Mouse (Mus musculus) left cerebral cortex, adult 9 months (tissue): ENCODE measurements around the gene Ddx50.
"Not testable (repeated sequence)": the region's sequence is repeated elsewhere in the genome, so short reads cannot be mapped to it uniquely, and the experiment has no call there.

Experiments
- DNase-seq, 2 experiments: peaks; one replicate each; pipeline ENCODE4 v3.0.0; 2022; ENCODE audit warnings: low spot score in 2 of 2

Gene Ddx50

GRCm38 (mm10) chr10:62601053-62601791 lies 49.8 kb downstream of the Ddx50 start:
- DNase-seq = no peak

DNA sequence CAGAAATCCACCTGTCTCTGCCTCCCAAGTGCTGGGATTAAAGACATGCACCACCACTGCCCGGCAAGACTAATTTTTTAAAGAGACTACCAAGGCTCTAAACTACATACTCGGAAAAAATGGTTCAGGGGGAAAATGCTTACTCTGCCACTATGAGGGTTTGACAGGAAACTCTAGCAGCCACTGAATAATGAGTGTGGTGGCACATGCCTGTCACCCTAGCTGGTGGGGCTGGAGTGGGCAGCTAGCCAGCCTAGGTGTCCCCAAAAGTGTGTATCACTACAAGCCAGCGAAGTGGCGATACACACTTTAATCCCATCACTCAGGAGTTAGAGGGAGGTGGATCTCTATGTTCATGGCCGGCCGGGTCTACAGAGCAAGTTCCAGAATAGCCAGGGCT lies 51.0 kb downstream of the Ddx50 start:
- DNase-seq = no peak

DNA sequence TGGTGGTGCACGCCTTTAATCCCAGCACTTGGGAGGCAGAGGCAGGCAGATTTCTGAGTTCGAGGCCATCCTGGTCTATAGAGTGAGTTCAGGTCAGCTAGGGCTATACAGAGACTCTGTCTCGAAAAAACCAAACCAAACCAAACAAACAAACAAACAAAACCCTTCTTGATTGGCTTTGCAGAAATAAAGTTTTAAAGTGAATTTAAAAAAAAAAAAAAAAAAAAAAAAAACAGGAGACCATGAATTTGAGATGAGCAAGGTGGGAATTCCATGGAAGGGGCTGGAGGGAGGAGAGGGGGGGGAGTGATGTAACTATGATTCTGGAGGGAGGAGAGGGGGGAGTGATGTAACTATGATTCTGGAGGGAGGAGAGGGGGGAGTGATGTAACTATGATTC lies 51.7 kb downstream of the Ddx50 start:
- DNase-seq = not testable (repeated sequence)

DNA sequence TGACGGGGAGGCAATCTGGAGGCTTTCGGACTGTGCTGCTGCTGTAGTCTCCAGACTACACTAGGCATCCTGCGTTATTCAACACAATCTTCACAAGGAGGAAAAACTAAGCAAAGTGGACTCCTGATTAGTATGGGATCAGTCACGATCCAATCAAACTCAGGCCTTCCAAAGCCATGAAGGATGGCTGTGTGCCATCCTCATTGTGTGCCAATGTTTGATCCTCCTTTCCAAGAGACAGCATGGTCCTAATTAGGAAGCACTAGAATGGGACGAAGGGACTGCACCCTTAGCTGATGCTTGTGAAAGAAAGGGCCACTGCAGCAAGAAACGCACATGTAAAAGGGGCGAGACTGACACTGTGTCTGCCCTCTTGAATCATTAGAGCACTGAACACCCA lies 58.5 kb downstream of the Ddx50 start:
- DNase-seq = no peak

DNA sequence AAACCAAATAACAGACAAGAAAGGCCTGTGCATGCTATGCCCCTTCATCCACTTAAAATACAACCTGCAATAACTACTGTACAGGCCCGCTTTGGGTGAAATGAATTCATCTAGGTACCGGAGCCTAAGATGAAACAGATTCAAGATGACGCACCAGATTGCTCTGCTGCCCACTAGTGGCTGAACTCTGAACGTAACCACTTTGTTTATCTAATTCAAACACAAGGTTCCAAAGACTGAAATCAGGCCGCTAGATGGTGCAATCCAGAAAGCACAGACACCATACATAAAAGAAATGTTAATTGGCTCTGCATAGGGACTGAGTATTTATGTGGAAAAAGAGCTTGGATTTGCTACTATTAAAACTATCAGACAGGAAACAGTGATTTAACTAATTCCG lies 60.8 kb downstream of the Ddx50 start:
- DNase-seq = peak; percentile 73 to 96

DNA sequence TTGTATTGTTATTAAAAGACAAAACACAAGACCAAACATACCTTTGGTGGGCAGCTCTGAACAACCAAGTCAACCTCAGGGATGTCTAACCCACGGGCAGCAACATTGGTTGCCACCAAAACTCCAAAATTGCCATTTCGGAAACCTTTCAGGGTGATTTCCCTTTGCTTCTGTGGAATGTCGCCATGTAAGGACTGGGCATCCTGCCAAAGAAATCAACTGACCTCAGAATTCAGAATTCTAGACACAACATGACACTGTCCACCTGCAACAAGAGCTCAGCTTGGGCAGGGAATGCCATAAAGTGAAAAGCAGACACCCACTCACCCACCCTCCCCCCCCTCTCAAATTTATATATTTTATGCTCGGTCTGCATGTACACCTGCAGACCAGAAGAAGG lies 62.4 kb downstream of the Ddx50 start:
- DNase-seq = no peak

DNA sequence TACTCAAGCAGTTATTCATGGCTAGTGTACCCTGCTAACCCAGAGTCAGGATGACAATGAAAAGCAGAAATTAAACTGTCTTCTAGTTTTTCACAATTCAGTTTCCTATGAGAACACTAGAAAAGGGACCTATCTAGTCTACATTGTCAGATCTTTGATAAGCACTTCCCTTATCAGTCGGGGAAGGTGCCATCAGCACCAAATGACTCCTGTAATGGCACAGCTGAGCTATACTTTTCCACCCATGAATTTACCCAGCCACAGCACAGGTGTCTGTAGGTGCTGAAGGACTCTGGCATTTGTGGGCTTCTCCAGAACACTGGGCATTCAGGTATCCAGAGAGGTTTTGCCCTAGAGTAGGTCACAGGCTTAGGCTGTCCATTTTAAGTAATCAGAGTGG lies 67.8 kb downstream of the Ddx50 start:
- DNase-seq = no peak

DNA sequence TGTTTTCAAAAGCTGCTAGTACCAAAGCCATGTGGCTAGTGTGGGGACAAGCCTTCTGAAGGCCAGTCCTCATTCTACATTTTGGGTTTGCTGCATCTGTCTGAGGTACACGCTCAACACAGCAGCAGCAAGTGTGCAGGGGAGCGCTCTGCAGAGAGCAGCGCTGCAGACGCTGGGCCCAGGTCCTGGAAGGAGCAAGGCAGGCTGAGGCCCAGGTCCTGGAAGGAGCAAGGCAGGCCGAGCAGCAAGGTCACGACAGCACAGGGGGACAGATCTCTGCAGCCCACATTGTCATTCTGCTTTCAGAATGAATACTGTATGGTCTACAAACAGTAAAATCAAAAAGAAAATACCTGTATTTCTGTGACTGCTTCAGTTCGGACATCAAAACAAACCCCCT lies 68.3 kb downstream of the Ddx50 start:
- DNase-seq = no peak

GRCm38 (mm10) chr10:62582263-62582662 lies 68.8 kb downstream of the Ddx50 start:
- no peak for DNase-seq

GRCm38 (mm10) chr10:62579129-62579528 lies 71.9 kb downstream of the Ddx50 start:
- DNase-seq = not testable (repeated sequence)

- peak; percentile 97 to 98 for DNase-seq
Measured at GRCm38 (mm10) chr10:62578338-62579100, 72.5 kb downstream of the Ddx50 start, which contains the start of gene Kif1bp. Gene Kif1bp, minus strand, starts transcription at chr10:62578457.

- peak in 1 of 2 experiments; percentile 59 for DNase-seq
Measured at GRCm38 (mm10) chr10:62577673-62578337, 73.2 kb downstream of the Ddx50 start.

DNA sequence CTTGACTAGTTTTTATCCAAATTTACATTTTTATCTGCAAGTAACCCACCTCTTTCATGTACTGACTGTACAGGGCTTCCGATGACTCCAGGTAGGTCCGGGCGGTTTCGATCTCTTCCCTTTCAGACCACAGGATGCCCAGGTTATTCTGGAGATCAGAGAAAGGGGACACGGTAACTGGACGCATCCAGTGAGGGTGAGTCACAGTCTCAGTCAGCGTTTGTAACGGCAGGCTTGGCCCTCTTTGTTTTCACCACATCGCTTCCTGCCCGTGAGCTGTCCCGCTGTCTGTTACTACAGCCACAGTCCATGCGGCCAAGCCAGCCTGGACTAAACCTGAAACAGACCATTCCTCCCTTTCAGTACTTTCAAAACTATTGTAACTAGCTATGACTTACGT lies 76.0 kb downstream of the Ddx50 start:
- DNase-seq = no peak

DNA sequence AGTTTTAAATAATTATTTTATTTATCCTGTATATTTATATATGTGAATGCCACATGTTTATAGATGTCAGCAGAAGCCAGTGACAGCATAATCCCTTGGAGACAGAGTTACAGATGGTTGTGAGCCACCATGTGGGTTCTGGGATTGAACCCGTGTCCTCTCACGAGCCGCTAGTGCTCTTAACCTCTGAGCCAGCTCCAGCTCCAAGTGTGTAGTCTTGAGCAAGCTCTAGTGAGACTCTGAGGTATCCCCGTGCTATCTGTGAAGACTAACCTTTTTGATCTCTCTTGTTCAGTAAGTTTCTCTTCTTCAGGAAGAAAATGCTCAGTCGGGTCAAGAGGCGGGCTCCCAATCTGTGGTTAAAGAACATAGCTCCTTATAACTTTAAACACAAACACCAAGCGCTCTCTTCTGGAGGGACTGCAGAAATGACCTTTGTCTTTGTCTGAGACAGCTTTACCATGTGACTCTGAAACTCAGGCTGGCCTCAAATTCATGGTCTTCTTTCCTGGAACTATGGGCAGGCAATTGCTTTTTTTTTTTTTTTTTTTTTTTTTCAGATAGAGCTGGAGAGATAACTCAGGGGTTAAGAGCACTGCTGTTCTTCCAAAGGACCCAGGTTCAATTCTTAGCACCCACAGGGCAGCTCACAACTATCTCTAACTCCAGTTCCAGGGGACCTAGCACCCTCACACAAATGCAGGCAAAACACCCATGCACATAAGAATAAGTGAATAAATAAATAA lies 80.7 kb downstream of the Ddx50 start:
- no peak for DNase-seq

- DNase-seq = no peak
Measured at GRCm38 (mm10) chr10:62568861-62569260, 82.2 kb downstream of the Ddx50 start.
